Mouse (Mus musculus) ES-Bruce4 (cell line): ENCODE data around the gene Gpc3. TPM values are rescaled to one million over a fixed set of nuclear protein-coding genes. Genes with fewer than 3 reads are reported as not detected.

Experiments used
- H3K27ac ChIP-seq: 2 replicates; pipeline ENCODE4 v1.5.1; 2012; ENCODE audit warnings: low read length, inconsistent platforms; ENCODE audit not compliant: insufficient read depth
- H3K27me3 ChIP-seq: 2 replicates; pipeline ENCODE4 v1.6.1; 2012; ENCODE audit warnings: mild to moderate bottlenecking, low read length, inconsistent platforms; ENCODE audit not compliant: control insufficient read depth, poor library complexity, insufficient read depth, severe bottlenecking
- H3K36me3 ChIP-seq: 2 replicates; pipeline ENCODE4 v1.6.1; 2012; ENCODE audit warnings: inconsistent platforms, mild to moderate bottlenecking, low read length, moderate library complexity; ENCODE audit not compliant: control insufficient read depth, poor library complexity, insufficient read depth, severe bottlenecking
- H3K4me1 ChIP-seq: one replicate; pipeline ENCODE4 v1.8.1; 2011; ENCODE audit warnings: low read length; ENCODE audit not compliant: control insufficient read depth, insufficient read depth
- H3K4me3 ChIP-seq: 2 replicates; pipeline ENCODE4 v1.5.1; 2011; ENCODE audit warnings: low read depth, mild to moderate bottlenecking, low read length
- H3K9ac ChIP-seq: 2 replicates; pipeline ENCODE4 v1.6.1; 2012; ENCODE audit warnings: low read depth, mild to moderate bottlenecking, inconsistent platforms; ENCODE audit not compliant: poor library complexity, severe bottlenecking
- H3K9me3 ChIP-seq: replicated peaks from 2 replicates; pipeline ENCODE4 v1.6.1; 2012; ENCODE audit warnings: mild to moderate bottlenecking, low read length, inconsistent platforms; ENCODE audit not compliant: control insufficient read depth, poor library complexity, insufficient read depth, severe bottlenecking
- CTCF ChIP-seq: IDR thresholded peaks from one replicate; pipeline ENCODE4 v1.8.1; 2011; ENCODE audit warnings: low read depth, low read length
- EP300 ChIP-seq: IDR thresholded peaks from 2 replicates; pipeline ENCODE4 v1.6.1; 2011; ENCODE audit warnings: low read depth, low read length; ENCODE audit not compliant: insufficient read depth
- POLR2A ChIP-seq: IDR thresholded peaks from one replicate; pipeline ENCODE4 v1.8.1; 2011; ENCODE audit warnings: low read length; ENCODE audit not compliant: insufficient read depth
- polyA plus RNA-seq: library from polyadenylated mRNA; stranded (reverse); fragments of >200 nt; gene quantifications from 2 replicates; pipeline ENCODE4 v1.2.4, GENCODE M21; 2011; ENCODE audit warnings: low read depth; ENCODE audit not compliant: missing spikeins, insufficient read depth, insufficient read length

The Gpc3 gene
- polyA plus RNA-seq, 1 experiment, result 83.5 TPM

DNA sequence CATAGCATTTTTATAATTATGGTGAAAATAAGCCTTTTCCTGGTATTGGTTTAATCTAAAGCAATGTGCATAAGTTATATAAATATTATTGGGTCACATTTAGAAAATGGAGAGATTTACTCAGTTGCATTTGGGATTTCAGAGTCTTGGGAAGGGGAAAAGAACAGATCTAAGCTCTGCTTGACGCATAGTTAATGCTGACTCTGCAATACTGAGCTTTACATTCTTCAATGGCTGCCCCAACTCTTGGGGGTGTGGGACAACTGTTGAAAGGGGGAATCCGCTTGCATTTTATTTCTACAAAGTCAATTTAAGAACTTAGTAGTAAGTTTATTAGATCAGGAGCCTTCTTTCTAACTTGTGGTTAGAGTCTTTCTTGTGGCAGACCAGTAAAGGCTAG is 28.4 kb upstream of the Gpc3 start:
- H3K4me1 ChIP-seq, result no peaks in the 10 kb centered on the region
- no peak overlapping the region for H3K27ac ChIP-seq
- TF ChIP-seq CTCF, result no peak
- TF ChIP-seq POLR2A, result no peak
- TF ChIP-seq EP300, result no peak
- H3K4me3 ChIP-seq, result no peak overlapping the region
- H3K27me3 ChIP-seq, result no peaks in the 10 kb centered on the region
- H3K36me3 ChIP-seq, result no peaks in the 10 kb centered on the region
- H3K9me3 ChIP-seq, result no peaks in the 10 kb centered on the region
- no peak overlapping the region for H3K9ac ChIP-seq

DNA sequence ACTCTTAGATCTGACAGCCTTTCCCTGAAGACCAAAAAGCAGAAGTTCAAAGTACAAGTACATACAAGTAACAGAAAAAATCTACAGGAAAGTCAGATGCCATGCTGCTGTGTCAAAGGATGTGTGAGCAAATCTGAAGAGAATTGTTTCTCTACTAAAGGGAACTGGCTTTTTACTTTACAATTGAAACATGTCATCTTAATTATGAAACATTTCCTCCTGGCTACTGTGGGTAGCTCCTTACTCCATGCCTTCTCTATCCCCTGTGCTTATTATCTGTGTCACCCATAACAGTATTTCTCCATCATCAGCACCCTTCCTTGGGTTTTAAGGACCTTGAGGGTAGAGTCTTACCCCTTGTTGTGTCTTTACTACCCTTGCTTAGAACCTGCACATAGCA is 23.7 kb upstream of the Gpc3 start:
- Histone ChIP-seq H3K9ac (no peak overlapping the region), H3K4me1 (no peaks in the 10 kb centered on the region), H3K27me3 (no peaks in the 10 kb centered on the region), H3K27ac (no peak overlapping the region), H3K36me3 (no peaks in the 10 kb centered on the region), H3K4me3 (no peak overlapping the region), H3K9me3 (no peaks in the 10 kb centered on the region)
- no peak for TF ChIP-seq POLR2A
- TF ChIP-seq EP300, result no peak
- TF ChIP-seq CTCF, result no peak

- no peaks in the 10 kb centered on the region for H3K27me3 ChIP-seq
These were observed 20.2 kb upstream of the Gpc3 start for GRCm38 (mm10) chrX:52633976-52634375.

GRCm38 (mm10) chrX:52632688-52633324 is 19.1 kb upstream of the Gpc3 start:
- Histone ChIP-seq H3K4me3 (no peak overlapping the region), H3K27me3 (no peaks in the 10 kb centered on the region), H3K9me3 (no peaks in the 10 kb centered on the region), H3K4me1 (no peaks in the 10 kb centered on the region), H3K36me3 (no peaks in the 10 kb centered on the region), H3K9ac (no peak overlapping the region), H3K27ac (peak overlapping the region; percentile 65)
- no peak for TF ChIP-seq EP300
- no peak for TF ChIP-seq POLR2A
- TF ChIP-seq CTCF, result no peak

More at GRCm38 (mm10) chrX:52633976-52634375, 20.2 kb upstream of the Gpc3 start:
- Histone ChIP-seq H3K4me3 (no peak overlapping the region), H3K9ac (no peak overlapping the region), H3K9me3 (no peaks in the 10 kb centered on the region), H3K4me1 (no peaks in the 10 kb centered on the region), H3K36me3 (no peaks in the 10 kb centered on the region), H3K27ac (no peak overlapping the region)
- no peak for TF ChIP-seq CTCF

DNA sequence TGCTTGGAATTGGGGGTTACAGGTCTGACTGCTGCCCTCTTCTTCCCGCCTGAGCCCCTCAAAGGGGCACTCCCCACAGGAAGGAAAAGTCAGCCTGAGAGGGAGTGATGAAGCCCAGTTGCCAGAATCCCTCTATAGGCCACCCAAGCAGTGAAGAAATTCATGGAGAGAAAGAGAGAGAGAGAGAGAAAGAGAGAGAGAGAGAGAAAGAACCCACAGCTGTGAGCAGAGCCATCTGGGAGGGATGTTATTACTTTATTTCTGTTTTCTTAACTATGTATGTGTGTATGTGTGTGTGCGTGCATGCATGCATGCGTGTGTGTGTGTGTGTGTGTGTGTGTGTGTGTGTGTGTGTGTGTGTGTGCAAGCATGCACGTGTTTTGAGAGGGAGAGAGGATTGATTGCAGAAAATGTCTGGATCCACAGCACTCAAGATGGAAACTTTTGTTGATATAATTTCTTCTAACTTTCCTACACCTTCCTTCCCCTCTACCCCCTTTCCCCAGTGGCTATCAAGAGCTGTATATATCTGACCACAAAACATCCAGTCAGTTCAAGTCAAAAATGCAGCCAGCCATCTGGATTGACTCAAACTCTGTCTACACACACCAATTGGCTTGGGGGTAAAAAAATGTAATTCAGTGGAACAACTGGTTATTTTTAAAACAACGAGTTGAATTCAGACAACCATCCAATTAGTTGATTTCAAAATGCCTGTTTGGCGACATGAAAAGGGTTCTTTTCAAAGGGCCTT is 13.4 kb upstream of the Gpc3 start:
- Histone ChIP-seq H3K4me3 (no peak overlapping the region), H3K27me3 (no peaks in the 10 kb centered on the region), H3K36me3 (no peaks in the 10 kb centered on the region), H3K9me3 (no peaks in the 10 kb centered on the region), H3K4me1 (no peaks in the 10 kb centered on the region), H3K27ac (no peak overlapping the region), H3K9ac (no peak overlapping the region)
- TF ChIP-seq EP300 (no peak), CTCF (no peak), POLR2A (no peak)

- Histone ChIP-seq H3K9ac (no peak overlapping the region), H3K4me1 (no peaks in the 10 kb centered on the region), H3K9me3 (no peaks in the 10 kb centered on the region), H3K36me3 (no peaks in the 10 kb centered on the region), H3K27ac (no peak overlapping the region), H3K27me3 (no peaks in the 10 kb centered on the region), H3K4me3 (no peak overlapping the region)
- TF ChIP-seq EP300, result no peak
- TF ChIP-seq POLR2A, result no peak
- TF ChIP-seq CTCF, result no peak
These were observed 4.1 kb upstream of the Gpc3 start for GRCm38 (mm10) chrX:52617813-52618212.
